Mouse (Mus musculus) C2C12 (cell line): Measurements from ENCODE around the gene Prkaa1. TPM values are rescaled to one million over a fixed set of nuclear protein-coding genes. Genes with fewer than 3 reads are reported as not detected.

Experiments used
- H3K27me3 ChIP-seq: one replicate; pipeline ENCODE4 v1.6.1; 2011; ENCODE audit not compliant: control insufficient read depth, insufficient read depth, insufficient read length
- H3K36me3 ChIP-seq: one replicate; pipeline ENCODE4 v1.6.1; 2011; ENCODE audit not compliant: control insufficient read depth, insufficient read depth
- H3K4me3 ChIP-seq: one replicate; pipeline ENCODE4 v1.5.1; 2011; ENCODE audit warnings: mild to moderate bottlenecking, control low read depth; ENCODE audit not compliant: poor library complexity, insufficient read depth, severe bottlenecking
- H3K79me2 ChIP-seq: one replicate; pipeline ENCODE4 v1.6.1; 2011; ENCODE audit not compliant: control insufficient read depth, insufficient read depth
- H3K79me3 ChIP-seq: one replicate; pipeline ENCODE4 v1.6.1; 2011; ENCODE audit warnings: low read depth, control low read depth
- H3ac ChIP-seq: one replicate; pipeline ENCODE3; 2011; ENCODE audit warnings: low read depth; ENCODE audit not compliant: control insufficient read depth, insufficient read length
- CEBPB ChIP-seq: IDR thresholded peaks from one replicate; pipeline ENCODE4 v1.6.1; 2011; ENCODE audit warnings: low read depth, mild to moderate bottlenecking, control low read depth, moderate library complexity
- CTCF ChIP-seq: IDR thresholded peaks from one replicate; pipeline ENCODE4 v1.5.1; 2011; ENCODE audit not compliant: control insufficient read depth, insufficient read depth, insufficient read length
- FOSL1 ChIP-seq: IDR thresholded peaks from one replicate; pipeline ENCODE4 v1.8.0; 2011; ENCODE audit warnings: mild to moderate bottlenecking, low read length; ENCODE audit not compliant: poor library complexity, insufficient read depth, severe bottlenecking
- MAX ChIP-seq: IDR thresholded peaks from one replicate; pipeline ENCODE4 v1.6.1; 2011; ENCODE audit warnings: mild to moderate bottlenecking, control low read depth
- MYOD1 ChIP-seq: IDR thresholded peaks from one replicate; pipeline ENCODE4 v1.6.1; 2011; ENCODE audit warnings: low read depth; ENCODE audit not compliant: control insufficient read depth, insufficient read length
- MYOG ChIP-seq: IDR thresholded peaks from one replicate; pipeline ENCODE4 v1.6.1; 2011; ENCODE audit not compliant: control insufficient read depth, insufficient read length; ENCODE audit errors: extremely low read depth
- USF1 ChIP-seq: IDR thresholded peaks from one replicate; pipeline ENCODE4 v1.6.1; 2011; ENCODE audit warnings: low read depth, mild to moderate bottlenecking, control low read depth, moderate library complexity
- polyA plus RNA-seq: library from polyadenylated mRNA; unstranded; fragments of >200 nt; fragmentation: generic; extraction: Trizol; gene quantifications from one replicate; pipeline ENCODE4 v1.2.1, GENCODE M21; 2012; ENCODE audit warnings: missing spikeins

Prkaa1 gene
- polyA plus RNA-seq, 1 experiment = 21.3 TPM

DNA sequence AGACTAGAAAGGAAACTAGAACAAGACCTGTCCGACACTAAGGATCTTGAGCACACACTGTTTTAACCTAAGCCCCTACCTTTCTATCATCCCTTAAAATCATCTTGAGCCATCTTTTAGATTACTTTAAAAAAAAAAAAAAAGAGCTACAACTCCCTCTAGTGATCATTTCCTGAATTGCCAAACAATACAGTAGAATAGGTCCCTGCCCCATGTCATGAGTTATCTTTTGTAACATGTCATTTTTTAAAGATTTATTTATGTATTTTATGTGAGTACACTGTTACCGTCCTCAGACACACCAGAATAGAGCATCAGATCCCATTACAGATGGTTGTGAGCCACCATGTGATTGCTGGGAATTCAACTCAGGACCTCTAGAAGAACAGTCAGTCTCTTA lies 37.4 kb upstream of the Prkaa1 start:
- Histone ChIP-seq H3K4me3 (no peak overlapping the region), H3K27me3 (no peaks in the 10 kb centered on the region)
- TF ChIP-seq USF1 (no peak), MYOG (no peak), CTCF (no peak), CEBPB (no peak), MYOD1 (no peak), FOSL1 (no peak), MAX (no peak)

GRCm38 (mm10) chr15:5107686-5108654 lies 35.7 kb upstream of the Prkaa1 start, which contains the start of gene Card6:
Gene Card6, minus strand, starts transcription at chr15:5108539.
- H3K79me2 ChIP-seq = peaks cover 11% of the 10 kb centered on the region
- peaks cover 22% of the 10 kb centered on the region for H3K36me3 ChIP-seq
- TF ChIP-seq CTCF (no peak), USF1 (no peak), MYOD1 (no peak), MYOG (no peak), CEBPB (no peak), FOSL1 (no peak), MAX (no peak)
- H3K27me3 ChIP-seq = no peaks in the 10 kb centered on the region
- H3K79me3 ChIP-seq = no peaks in the 10 kb centered on the region
- H3ac ChIP-seq = peak within 1 kb of the TSS; percentile 54
- peak within 1 kb of the TSS; percentile 21 for H3K4me3 ChIP-seq

More for the DNA sequence above, 37.4 kb upstream of the Prkaa1 start:
- Histone ChIP-seq H3K79me2 (peaks cover 11% of the 10 kb centered on the region), H3K79me3 (no peaks in the 10 kb centered on the region), H3K36me3 (peaks cover 22% of the 10 kb centered on the region), H3ac (no peak overlapping the region)

DNA sequence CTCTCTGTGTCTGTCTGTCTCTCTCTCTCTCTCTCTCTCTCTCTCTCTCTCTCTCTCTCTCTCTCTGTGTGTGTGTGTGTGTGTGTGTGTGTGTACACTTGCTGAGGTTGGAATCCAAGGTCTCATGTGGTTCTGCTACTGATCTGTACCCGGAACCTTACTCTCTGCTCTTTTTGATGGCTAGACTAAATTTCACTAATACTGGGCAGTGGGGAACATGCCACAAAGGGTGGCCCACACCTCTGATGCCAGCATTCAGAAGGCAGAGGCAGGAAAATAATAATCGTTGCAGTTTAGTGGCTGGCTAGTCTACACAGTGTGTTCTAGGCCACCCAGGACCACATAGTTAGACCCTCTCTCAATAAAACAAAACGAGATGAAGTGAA lies 35.0 kb upstream of the Prkaa1 start:
- peaks cover 18% of the 10 kb centered on the region for H3K36me3 ChIP-seq
- H3ac ChIP-seq = no peak overlapping the region
- no peaks in the 10 kb centered on the region for H3K79me3 ChIP-seq
- no peaks in the 10 kb centered on the region for H3K27me3 ChIP-seq
- H3K4me3 ChIP-seq = peak overlapping the region; percentile 21
- H3K79me2 ChIP-seq = peaks cover 11% of the 10 kb centered on the region
- TF ChIP-seq MYOD1 = no peak
- no peak for TF ChIP-seq CEBPB
- TF ChIP-seq CTCF = no peak
- TF ChIP-seq MAX = no peak
- no peak for TF ChIP-seq MYOG
- no peak for TF ChIP-seq FOSL1
- no peak for TF ChIP-seq USF1

DNA sequence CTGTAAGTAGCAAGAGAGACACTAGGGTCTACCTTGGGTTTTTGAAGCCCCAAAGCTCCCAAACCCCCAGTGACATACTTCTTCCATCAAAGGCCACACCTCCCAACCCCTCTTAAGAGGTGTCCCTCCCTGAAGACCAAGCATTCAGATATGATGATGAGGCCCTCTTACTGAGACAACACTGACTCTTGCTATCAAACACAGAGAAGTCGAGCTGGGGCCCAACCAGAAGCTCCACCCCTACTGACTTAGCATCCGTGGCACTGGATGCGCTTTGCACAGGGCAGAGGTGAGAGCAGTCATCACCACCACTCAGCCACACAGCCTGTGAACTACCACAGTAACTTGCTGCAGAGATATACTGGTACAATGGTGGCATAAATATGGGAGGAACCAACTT lies 31.0 kb upstream of the Prkaa1 start:
- TF ChIP-seq CEBPB = no peak
- no peak for TF ChIP-seq MAX
- no peak for TF ChIP-seq MYOG
- no peak for TF ChIP-seq CTCF
- no peak for TF ChIP-seq USF1
- no peak for TF ChIP-seq MYOD1
- TF ChIP-seq FOSL1 = no peak
- no peaks in the 10 kb centered on the region for H3K27me3 ChIP-seq
- H3K79me2 ChIP-seq = peaks cover 31% of the 10 kb centered on the region
- peaks cover 11% of the 10 kb centered on the region for H3K79me3 ChIP-seq
- peaks cover 9% of the 10 kb centered on the region for H3K36me3 ChIP-seq
- no peak overlapping the region for H3K4me3 ChIP-seq
- H3ac ChIP-seq = no peak overlapping the region

- Histone ChIP-seq H3K27me3 (no peaks in the 10 kb centered on the region), H3K36me3 (peaks cover 34% of the 10 kb centered on the region), H3K79me2 (peaks cover 53% of the 10 kb centered on the region), H3K4me3 (peak overlapping the region; percentile 93), H3ac (peak overlapping the region; percentile 45), H3K79me3 (peaks cover 36% of the 10 kb centered on the region)
- TF ChIP-seq MYOG (no peak), MYOD1 (no peak), FOSL1 (no peak), USF1 (no peak), CEBPB (no peak), CTCF (no peak), MAX (no peak)
These were observed 28.5 kb upstream of the Prkaa1 start for GRCm38 (mm10) chr15:5115173-5115572.
